Mouse (Mus musculus) MEL (cell line): Measurements from ENCODE around the gene Elp1. TPM values are rescaled to one million over a fixed set of nuclear protein-coding genes. Genes with fewer than 3 reads are reported as not detected.

Experiments
- DNase-seq: peaks from one replicate; pipeline ENCODE4 v3.0.0; 2011; ENCODE audit warnings: low read depth, low spot score
- H3K27ac ChIP-seq: 2 replicates; pipeline ENCODE4 v1.5.1; 2012; ENCODE audit warnings: low read depth, mild to moderate bottlenecking, control low read depth, low read length, moderate library complexity; ENCODE audit not compliant: control insufficient read depth
- H3K27me3 ChIP-seq, 2 experiments: fragments of 150-350 bp in 1 of 2; sonication (generic) in 1 of 2; 2 replicates each; pipeline ENCODE4 v1.6.1; 2012; ENCODE audit warnings: low read length in 2 of 2, mild to moderate bottlenecking in 2 of 2, improper control_type of control experiment in 1 of 2, moderate library complexity in 1 of 2; ENCODE audit not compliant: insufficient read depth in 2 of 2, control insufficient read depth in 1 of 2
- H3K36me3 ChIP-seq, 2 experiments: 2 replicates each; pipeline ENCODE4 v1.6.1; 2012 to 2014; ENCODE audit warnings: low read length in 2 of 2, improper control_type of control experiment in 1 of 2, inconsistent platforms in 1 of 2, mild to moderate bottlenecking in 1 of 2; ENCODE audit not compliant: insufficient read depth in 2 of 2, control insufficient read depth in 1 of 2
- H3K4me1 ChIP-seq, 2 experiments: fragments of 150-350 bp in 1 of 2; sonication (generic) in 1 of 2; 2 replicates each; pipeline ENCODE4 v1.6.1; 2012; ENCODE audit warnings: low read length in 2 of 2, improper control_type of control experiment in 1 of 2, mild to moderate bottlenecking in 1 of 2; ENCODE audit not compliant: insufficient read depth in 2 of 2, control insufficient read depth in 1 of 2
- H3K4me3 ChIP-seq, 2 experiments: fragments of 150-350 bp in 1 of 2; sonication (generic) in 1 of 2; 2 replicates each; pipeline ENCODE4 v1.5.1; 2012; ENCODE audit warnings: low read depth in 2 of 2, low read length in 2 of 2, mild to moderate bottlenecking in 2 of 2, moderate library complexity in 2 of 2, control low read depth in 1 of 2, improper control_type of control experiment in 1 of 2; ENCODE audit not compliant: control insufficient read depth in 1 of 2, insufficient read depth in 1 of 2
- H3K79me2 ChIP-seq: 2 replicates; pipeline ENCODE4 v1.6.1; 2012; ENCODE audit warnings: mild to moderate bottlenecking, low read length, moderate library complexity; ENCODE audit not compliant: control insufficient read depth, poor library complexity, insufficient read depth
- H3K9ac ChIP-seq: 2 replicates; pipeline ENCODE4 v1.6.1; 2012; ENCODE audit warnings: low read depth, mild to moderate bottlenecking, control low read depth, low read length, moderate library complexity; ENCODE audit not compliant: control insufficient read depth, poor library complexity, severe bottlenecking
- H3K9me3 ChIP-seq: fragments of 150-350 bp; sonication (generic); replicated peaks from 2 replicates; pipeline ENCODE4 v1.6.1; 2012; ENCODE audit warnings: mild to moderate bottlenecking, low read length, improper control_type of control experiment, moderate library complexity; ENCODE audit not compliant: insufficient read depth
- CTCF ChIP-seq, 3 experiments: IDR thresholded peaks in 2 of 3; conservative IDR thresholded peaks in 1 of 3; 2 replicates each; pipeline ENCODE4 v1.5.1; 2011 to 2012; ENCODE audit warnings: low read length in 3 of 3, low read depth in 2 of 3, mild to moderate bottlenecking in 2 of 3, improper control_type of control experiment in 1 of 3, inconsistent platforms in 1 of 3, mixed read lengths in 1 of 3, moderate library complexity in 1 of 3; ENCODE audit not compliant: control insufficient read depth in 1 of 3, insufficient read depth in 1 of 3, poor library complexity in 1 of 3, severe bottlenecking in 1 of 3
- GABPA ChIP-seq: IDR thresholded peaks from 2 replicates; pipeline ENCODE4 v1.6.1; 2012; ENCODE audit warnings: low read depth, mild to moderate bottlenecking, inconsistent platforms, low read length, improper control_type of control experiment, moderate library complexity
- KAT2A ChIP-seq: conservative IDR thresholded peaks from 2 replicates; pipeline ENCODE4 v1.6.1; 2012; ENCODE audit warnings: low read depth, low read length, improper control_type of control experiment, inconsistent platforms
- MAFK ChIP-seq: IDR thresholded peaks from 2 replicates; pipeline ENCODE4 v1.6.1; 2011; ENCODE audit warnings: low read depth, mild to moderate bottlenecking, low read length, improper control_type of control experiment, borderline replicate concordance
- RCOR1 ChIP-seq: IDR thresholded peaks from 2 replicates; pipeline ENCODE4 v1.6.1; 2012; ENCODE audit warnings: low read depth, mild to moderate bottlenecking, inconsistent platforms, low read length, improper control_type of control experiment
- SIN3A ChIP-seq: IDR thresholded peaks from 2 replicates; pipeline ENCODE4 v1.6.1; 2012; ENCODE audit warnings: low read length, improper control_type of control experiment, inconsistent platforms
- USF2 ChIP-seq, 2 experiments: IDR thresholded peaks; 2 replicates each; pipeline ENCODE4 v1.6.1; 2011 to 2012; ENCODE audit warnings: improper control_type of control experiment in 2 of 2, low read length in 2 of 2, borderline replicate concordance in 1 of 2, inconsistent platforms in 1 of 2, low read depth in 1 of 2, mild to moderate bottlenecking in 1 of 2; ENCODE audit not compliant: insufficient read depth in 1 of 2
- ZMIZ1 ChIP-seq: IDR thresholded peaks from 2 replicates; pipeline ENCODE4 v1.6.1; 2012; ENCODE audit warnings: low read depth, mild to moderate bottlenecking, inconsistent platforms, low read length, improper control_type of control experiment, moderate library complexity
- polyA plus RNA-seq, 2 experiments: library from polyadenylated mRNA; stranded (reverse) in 1 of 2; unstranded in 1 of 2; fragments of >175 nt in 1 of 2; fragments of >200 nt in 1 of 2; gene quantifications; 2 replicates each; pipeline versions ENCODE4 v1.2.1 to v1.2.4; 2012; ENCODE audit warnings: low replicate concordance in 2 of 2, low read depth in 1 of 2; ENCODE audit not compliant: insufficient read length in 2 of 2, insufficient read depth in 1 of 2, missing spikeins in 1 of 2
- total RNA-seq: library from RNA; depleted of rRNA; stranded (reverse); fragments of 300-350 nt; gene quantifications from 2 replicates; pipeline ENCODE4 v1.2.3, GENCODE M21; 2012

The Elp1 gene
- total and polyA plus RNA-seq, 3 experiments, result 38.0 to 144 (median 41.3) TPM

DNA sequence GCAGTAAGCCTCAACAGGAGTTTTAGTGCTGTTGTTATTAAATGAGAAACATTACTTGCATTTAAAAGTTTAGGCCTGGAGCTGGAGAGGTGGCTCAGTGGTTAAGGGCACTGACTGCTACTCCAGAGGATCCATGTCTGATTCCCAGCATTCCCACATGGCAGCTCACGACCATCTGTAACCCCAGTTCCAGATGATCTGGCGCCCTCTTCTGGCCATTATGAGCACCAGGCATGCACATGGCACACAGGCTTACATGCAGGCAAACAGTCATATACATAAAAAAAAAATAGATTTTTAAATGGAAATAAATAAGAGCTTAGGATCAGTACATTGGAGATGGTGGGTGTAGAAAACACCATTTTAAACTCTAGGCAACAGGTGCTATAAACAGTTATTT, 41.8 kb upstream of the Elp1 start:
- Histone ChIP-seq H3K4me1 (peaks cover 0 to 3% of the 10 kb centered on the region in 2 experiments; a peak in 2 of 4 replicates), H3K27me3 (no peaks in the 10 kb centered on the region)
- TF ChIP-seq ZMIZ1 (no peak), CTCF (IDR thresholded peaks at IDR 0.05 in 2 of 3, conservative IDR thresholded peaks at IDR 0.05 in 1 of 3; ENCODE audit: control insufficient read depth in 1 of 3, insufficient read depth in 1 of 3, low read depth in 2 of 3, low read length in 3 of 3, poor library complexity in 1 of 3, severe bottlenecking in 1 of 3) (peak; percentile 24 to 52 (median 36); a peak in 5 of 6 replicates), GABPA (no peak), KAT2A (no peak), MAFK (no peak)
- TF ChIP-seq, all 39 proteins: peak for 1
- Histone ChIP-seq H3K9me3 (no peaks in the 10 kb centered on the region), H3K9ac (no peak overlapping the region), H3K79me2 (no peaks in the 10 kb centered on the region), H3K36me3 (no peaks in the 10 kb centered on the region), H3K4me3 (no peak overlapping the region), H3K27ac (no peak overlapping the region)
- DNase-seq, result peak; percentile 19

DNA sequence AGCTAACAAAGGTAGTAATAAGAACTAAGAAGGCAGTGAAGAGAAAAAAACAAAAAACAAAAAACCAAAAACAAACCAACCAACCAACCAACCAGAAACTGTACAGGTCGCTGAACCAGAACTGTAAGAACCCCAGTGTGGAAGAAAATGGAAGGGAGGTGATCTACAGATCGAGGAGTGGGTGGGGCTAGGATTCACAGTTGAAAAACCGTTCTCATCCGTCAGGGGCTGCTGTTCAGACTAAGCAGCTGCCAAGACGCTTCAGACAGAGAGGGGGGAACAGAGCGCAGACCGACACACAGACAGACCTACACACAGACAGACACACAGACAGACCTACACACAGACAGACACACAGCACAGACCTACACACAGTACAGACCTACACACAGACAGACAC, 40.4 kb upstream of the Elp1 start:
- no peak overlapping the region for H3K9ac ChIP-seq
- TF ChIP-seq SIN3A (no peak), CTCF (IDR thresholded peaks at IDR 0.05 in 2 of 3, conservative IDR thresholded peaks at IDR 0.05 in 1 of 3; ENCODE audit: control insufficient read depth in 1 of 3, insufficient read depth in 1 of 3, low read depth in 2 of 3, low read length in 3 of 3, poor library complexity in 1 of 3, severe bottlenecking in 1 of 3) (no peak), GABPA (no peak), USF2 (IDR thresholded peaks at IDR 0.05; ENCODE audit: borderline replicate concordance in 1 of 2, insufficient read depth in 1 of 2, low read depth in 1 of 2, low read length in 2 of 2) (no peak)
- TF ChIP-seq, all 39 proteins: peak for 0
- no peak for DNase-seq
- H3K4me1 ChIP-seq, result peaks cover 0 to under 1% of the 10 kb centered on the region in 2 experiments; a peak in 2 of 4 replicates
- H3K27ac ChIP-seq, result no peak overlapping the region
- H3K27me3 ChIP-seq, result no peaks in the 10 kb centered on the region
- no peaks in the 10 kb centered on the region for H3K36me3 ChIP-seq
- no peak overlapping the region for H3K4me3 ChIP-seq
- no peaks in the 10 kb centered on the region for H3K79me2 ChIP-seq
- H3K9me3 ChIP-seq, result no peaks in the 10 kb centered on the region

- Histone ChIP-seq H3K27me3 (no peaks in the 10 kb centered on the region), H3K9me3 (no peaks in the 10 kb centered on the region), H3K9ac (no peak overlapping the region), H3K27ac (no peak overlapping the region), H3K4me1 (no peaks in the 10 kb centered on the region), H3K4me3 (no peak overlapping the region), H3K36me3 (no peaks in the 10 kb centered on the region), H3K79me2 (no peaks in the 10 kb centered on the region)
- DNase-seq, result no peak
- no peak for TF ChIP-seq RCOR1
Observed at GRCm38 (mm10) chr4:56840297-56840696, 38.2 kb upstream of the Elp1 start.
